Mouse (Mus musculus) kidney, adult 2 months (tissue): ENCODE measurements at regions not wholly inside any gene's neighbourhood (a gene's known extent, or its start where the extent isn't known, plus 50 kb on each side); places are given as distances from the start of the nearest gene placed in this dataset.

Experiments used
- CTCF ChIP-seq: fragments of 200-500 bp; conservative IDR thresholded peaks from 2 replicates; pipeline ENCODE4 v1.5.1; 2011; ENCODE audit warnings: low read depth, mild to moderate bottlenecking, control low read depth, low read length, moderate library complexity, mixed read lengths; ENCODE audit not compliant: insufficient read depth, insufficient read length
- POLR2A ChIP-seq: fragments of 200-500 bp; IDR thresholded peaks from one replicate; pipeline ENCODE4 v1.6.1; 2011; ENCODE audit warnings: low read depth, low read length, control low read depth

DNA sequence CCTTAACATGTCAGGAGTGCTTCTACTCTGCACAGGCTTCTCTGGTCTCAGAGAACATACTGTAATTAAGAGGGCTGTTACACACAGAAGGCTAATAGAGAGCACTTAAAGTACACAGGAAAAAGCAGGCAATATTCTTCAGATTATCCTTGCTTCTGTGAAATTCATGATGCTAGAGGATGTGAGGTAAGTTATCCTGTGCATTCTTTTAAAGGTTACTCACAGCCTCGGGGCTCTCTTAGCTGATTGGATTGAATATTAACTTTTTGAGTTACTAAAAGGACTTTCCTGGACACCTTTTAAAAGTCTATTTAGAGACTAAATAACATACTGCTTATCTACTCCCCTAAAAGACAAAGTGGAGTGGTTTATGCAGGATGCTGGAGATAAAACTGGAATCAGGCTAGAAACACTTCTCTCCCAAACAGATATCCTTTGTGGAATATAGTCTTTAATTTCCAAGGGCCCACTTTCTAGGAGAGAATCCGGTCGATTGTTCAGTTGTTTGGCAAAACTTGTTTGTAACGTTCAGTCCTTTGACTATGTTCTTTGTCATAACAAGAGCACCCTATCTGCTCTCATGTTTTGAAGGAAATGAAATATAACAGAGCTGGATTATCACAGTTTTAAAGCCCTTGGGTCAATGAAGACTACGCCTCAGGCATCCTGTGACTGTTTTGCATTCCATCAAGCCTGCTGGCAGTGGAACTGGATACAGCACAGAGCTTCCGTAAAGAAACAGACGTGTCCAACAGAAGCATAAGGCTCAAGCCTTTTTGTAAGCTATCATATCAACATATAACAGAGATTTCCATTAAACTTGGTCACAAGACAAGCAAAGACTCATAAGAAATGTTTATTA lies 537.5 kb upstream of the Map3k7 start:
- TF ChIP-seq CTCF (no peak), POLR2A (no peak)
